Mouse (Mus musculus): ENCODE data around the gene Col5a1.
A peak's percentile ranks its signal among the peaks of the same experiment; 100 is the strongest.

Gene Col5a1

GRCm38 (mm10) chr2:27969158-27969557 lies 82.9 kb downstream of the Col5a1 start:
- DNase-seq (ENCODE audit: low spot score in 2 of 2), result no peak

GRCm38 (mm10) chr2:27973840-27974239 lies 87.6 kb downstream of the Col5a1 start:
- DNase-seq (ENCODE audit: low spot score in 2 of 2), result peak in 1 of 2 experiments; percentile 44

GRCm38 (mm10) chr2:27975786-27976185 lies 89.6 kb downstream of the Col5a1 start:
- DNase-seq (ENCODE audit: low spot score in 2 of 2), result no peak

GRCm38 (mm10) chr2:27976512-27976911 lies 90.3 kb downstream of the Col5a1 start:
- no peak for DNase-seq (ENCODE audit: low spot score in 2 of 2)

- DNase-seq (ENCODE audit: low spot score in 2 of 2), result no peak
Observed at GRCm38 (mm10) chr2:27981066-27981465, 94.8 kb downstream of the Col5a1 start.

GRCm38 (mm10) chr2:27981621-27982535 lies 95.7 kb downstream of the Col5a1 start:
- DNase-seq (ENCODE audit: low spot score in 2 of 2), result no peak

GRCm38 (mm10) chr2:27983093-27983492 lies 96.9 kb downstream of the Col5a1 start:
- DNase-seq (ENCODE audit: low spot score in 2 of 2), result no peak

GRCm38 (mm10) chr2:27983884-27984283 lies 97.7 kb downstream of the Col5a1 start:
- peak in 1 of 2 experiments; percentile 12 for DNase-seq (ENCODE audit: low spot score in 2 of 2)

GRCm38 (mm10) chr2:27986751-27987150 lies 100.5 kb downstream of the Col5a1 start:
- DNase-seq (ENCODE audit: low spot score in 2 of 2), result no peak

GRCm38 (mm10) chr2:27990430-27991211 lies 104.4 kb downstream of the Col5a1 start:
- DNase-seq (ENCODE audit: low spot score in 2 of 2), result no peak

GRCm38 (mm10) chr2:27993416-27993815 lies 107.2 kb downstream of the Col5a1 start:
- DNase-seq (ENCODE audit: low spot score in 2 of 2), result no peak

GRCm38 (mm10) chr2:27999996-28000583 lies 113.9 kb downstream of the Col5a1 start:
- DNase-seq (ENCODE audit: low spot score in 2 of 2), result no peak

- no peak for DNase-seq (ENCODE audit: low spot score in 2 of 2)
Observed at GRCm38 (mm10) chr2:28000660-28001059, 114.4 kb downstream of the Col5a1 start.

- DNase-seq (ENCODE audit: low spot score in 2 of 2), result no peak
Observed at GRCm38 (mm10) chr2:28001206-28001605, 115.0 kb downstream of the Col5a1 start.

- DNase-seq (ENCODE audit: low spot score in 2 of 2), result no peak
Observed at GRCm38 (mm10) chr2:28005187-28005586, 119.0 kb downstream of the Col5a1 start.

- no peak for DNase-seq (ENCODE audit: low spot score in 2 of 2)
Observed at GRCm38 (mm10) chr2:28008261-28008660, 122.0 kb downstream of the Col5a1 start.

- no peak for DNase-seq (ENCODE audit: low spot score in 2 of 2)
Observed at GRCm38 (mm10) chr2:28012367-28012766, 126.1 kb downstream of the Col5a1 start.

GRCm38 (mm10) chr2:28014778-28015177 lies 128.6 kb downstream of the Col5a1 start:
- no peak for DNase-seq (ENCODE audit: low spot score in 2 of 2)

GRCm38 (mm10) chr2:28024416-28024815 lies 138.2 kb downstream of the Col5a1 start:
- DNase-seq (ENCODE audit: low spot score in 2 of 2), result no peak

- no peak for DNase-seq (ENCODE audit: low spot score in 2 of 2)
Observed at GRCm38 (mm10) chr2:28025776-28026175, 139.6 kb downstream of the Col5a1 start.

- DNase-seq (ENCODE audit: low spot score in 2 of 2), result no peak
Observed at GRCm38 (mm10) chr2:28031860-28032259, 145.6 kb downstream of the Col5a1 start.

- DNase-seq (ENCODE audit: low spot score in 2 of 2), result no peak
Observed at GRCm38 (mm10) chr2:28032469-28032868, 146.2 kb downstream of the Col5a1 start.

Data from spleen, postnatal 14 days (tissue).